Mouse (Mus musculus): Measurements from ENCODE around the gene Ier3.

Gene Ier3

GRCm38 (mm10) chr17:35821439-35822430, at the start of gene Ier3:
Gene Ier3 (plus strand): TSS chr17:35821684.
- DNase-seq (ENCODE audit: low spot score in 2 of 2), result peak; percentile 79

- DNase-seq (ENCODE audit: low spot score in 2 of 2), result peak; percentile 77 to 83
These were observed 44.5 kb upstream of the Ier3 start for GRCm38 (mm10) chr17:35776811-35777609.

GRCm38 (mm10) chr17:35778965-35779364, 42.5 kb upstream of the Ier3 start:
- DNase-seq (ENCODE audit: low spot score in 2 of 2), result no peak

- no peak for DNase-seq (ENCODE audit: low spot score in 2 of 2)
These were observed 41.8 kb upstream of the Ier3 start for GRCm38 (mm10) chr17:35779466-35780205.

- no peak for DNase-seq (ENCODE audit: low spot score in 2 of 2)
These were observed 41.1 kb upstream of the Ier3 start for GRCm38 (mm10) chr17:35780362-35780761.

GRCm38 (mm10) chr17:35782398-35782797, 39.1 kb upstream of the Ier3 start:
- no peak for DNase-seq (ENCODE audit: low spot score in 2 of 2)

GRCm38 (mm10) chr17:35782924-35783323, 38.6 kb upstream of the Ier3 start:
- no peak for DNase-seq (ENCODE audit: low spot score in 2 of 2)

GRCm38 (mm10) chr17:35783944-35784343, 37.5 kb upstream of the Ier3 start:
- DNase-seq (ENCODE audit: low spot score in 2 of 2), result peak; percentile 59 to 75

- no peak for DNase-seq (ENCODE audit: low spot score in 2 of 2)
These were observed 36.3 kb upstream of the Ier3 start for GRCm38 (mm10) chr17:35785140-35785539.

GRCm38 (mm10) chr17:35787493-35787892, 34.0 kb upstream of the Ier3 start:
- no peak for DNase-seq (ENCODE audit: low spot score in 2 of 2)

- DNase-seq (ENCODE audit: low spot score in 2 of 2), result no peak
These were observed 33.5 kb upstream of the Ier3 start for GRCm38 (mm10) chr17:35788025-35788424.

- no peak for DNase-seq (ENCODE audit: low spot score in 2 of 2)
These were observed 30.6 kb upstream of the Ier3 start for GRCm38 (mm10) chr17:35790933-35791332.

- DNase-seq (ENCODE audit: low spot score in 2 of 2), result no peak
These were observed 28.6 kb upstream of the Ier3 start for GRCm38 (mm10) chr17:35792837-35793236.

- DNase-seq (ENCODE audit: low spot score in 2 of 2), result no peak
These were observed 26.4 kb upstream of the Ier3 start for GRCm38 (mm10) chr17:35795099-35795498.

- no peak for DNase-seq (ENCODE audit: low spot score in 2 of 2)
These were observed 25.8 kb upstream of the Ier3 start for GRCm38 (mm10) chr17:35795656-35796055.

GRCm38 (mm10) chr17:35796835-35797234, 24.6 kb upstream of the Ier3 start:
- no peak for DNase-seq (ENCODE audit: low spot score in 2 of 2)

- no peak for DNase-seq (ENCODE audit: low spot score in 2 of 2)
These were observed 20.6 kb upstream of the Ier3 start for GRCm38 (mm10) chr17:35800905-35801304.

GRCm38 (mm10) chr17:35803020-35803419, 18.5 kb upstream of the Ier3 start:
- no peak for DNase-seq (ENCODE audit: low spot score in 2 of 2)

GRCm38 (mm10) chr17:35803858-35804399, 17.6 kb upstream of the Ier3 start:
- no peak for DNase-seq (ENCODE audit: low spot score in 2 of 2)

- no peak for DNase-seq (ENCODE audit: low spot score in 2 of 2)
These were observed 13.4 kb upstream of the Ier3 start for GRCm38 (mm10) chr17:35808073-35808472.

GRCm38 (mm10) chr17:35809395-35809794, 12.1 kb upstream of the Ier3 start:
- no peak for DNase-seq (ENCODE audit: low spot score in 2 of 2)

All from right cerebral cortex, postnatal 10 days (tissue).